Mouse (Mus musculus) monocyte, adult 59 days (primary cell): ENCODE data around the gene Il9. TPM values are rescaled to one million over a fixed set of nuclear protein-coding genes. Genes with fewer than 3 reads are reported as not detected.

Experiments
- total RNA-seq, 2 experiments: library from RNA; stranded (reverse); gene quantifications; one replicate each; pipeline ENCODE4 v1.2.4; 2023

Il9 gene
- total RNA-seq: not detected

DNA sequence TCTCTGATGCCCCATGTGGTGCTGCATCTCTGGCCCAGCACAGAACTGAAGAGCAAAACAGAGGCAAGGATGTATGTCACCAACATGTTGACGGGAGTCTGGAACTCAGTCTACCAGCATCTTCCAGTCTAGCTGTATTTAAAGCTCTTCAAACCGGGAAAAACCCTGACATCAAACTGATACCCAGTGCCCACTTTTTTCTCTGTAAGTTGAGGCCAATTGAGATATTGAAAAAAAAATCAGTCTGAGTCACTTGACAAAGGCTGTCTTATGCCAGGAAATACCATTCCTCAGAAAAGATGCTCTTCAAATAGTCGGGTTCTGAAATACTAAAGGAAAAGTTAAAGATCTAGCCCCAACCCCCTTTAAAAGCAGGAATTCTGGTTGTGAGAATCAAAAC, at the start of gene Il9:
TSS of gene Il9 (minus strand) at position 101 of the 400 bp plus-strand sequence.

DNA sequence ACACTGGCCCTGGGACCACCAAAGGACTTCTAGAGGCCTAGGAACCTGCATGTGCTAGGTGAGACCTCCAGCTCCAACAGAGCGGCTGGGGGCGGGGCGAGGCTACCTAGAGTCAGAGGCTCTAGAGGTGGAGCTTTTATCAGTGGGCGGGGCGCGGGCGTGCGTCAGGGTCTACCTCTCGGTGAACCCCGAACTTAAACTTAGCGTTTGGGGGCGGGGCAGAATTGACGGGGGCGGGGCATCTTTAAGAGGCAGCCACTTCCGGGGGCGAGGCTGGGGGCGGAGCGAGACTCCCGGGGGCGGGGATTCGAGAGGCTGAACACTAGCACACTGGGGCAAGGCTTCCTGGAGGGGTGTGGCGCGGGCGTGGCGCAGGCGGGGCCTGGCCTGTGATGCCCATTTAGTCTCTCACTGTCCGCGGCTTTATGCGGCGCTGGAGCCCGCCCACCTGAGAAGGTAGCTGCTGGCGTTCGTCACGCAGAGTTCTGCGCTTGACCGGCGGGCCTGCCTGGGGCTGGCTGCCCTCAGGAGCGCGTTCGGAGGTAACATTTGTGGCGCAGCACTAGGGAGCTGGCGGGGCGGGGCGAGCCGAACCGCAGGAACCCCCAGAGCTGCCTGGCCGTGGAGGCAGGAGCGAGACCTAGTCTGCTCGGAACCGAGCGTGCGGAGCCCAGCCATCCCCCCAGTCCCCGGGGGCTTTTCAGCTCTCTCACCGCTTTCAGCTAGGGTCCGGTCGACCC, 40.2 kb upstream of the Il9 start, which contains the start of gene Fbxl21:
TSS of gene Fbxl21 (plus strand) at position 392 of the 740 bp plus-strand sequence.

DNA sequence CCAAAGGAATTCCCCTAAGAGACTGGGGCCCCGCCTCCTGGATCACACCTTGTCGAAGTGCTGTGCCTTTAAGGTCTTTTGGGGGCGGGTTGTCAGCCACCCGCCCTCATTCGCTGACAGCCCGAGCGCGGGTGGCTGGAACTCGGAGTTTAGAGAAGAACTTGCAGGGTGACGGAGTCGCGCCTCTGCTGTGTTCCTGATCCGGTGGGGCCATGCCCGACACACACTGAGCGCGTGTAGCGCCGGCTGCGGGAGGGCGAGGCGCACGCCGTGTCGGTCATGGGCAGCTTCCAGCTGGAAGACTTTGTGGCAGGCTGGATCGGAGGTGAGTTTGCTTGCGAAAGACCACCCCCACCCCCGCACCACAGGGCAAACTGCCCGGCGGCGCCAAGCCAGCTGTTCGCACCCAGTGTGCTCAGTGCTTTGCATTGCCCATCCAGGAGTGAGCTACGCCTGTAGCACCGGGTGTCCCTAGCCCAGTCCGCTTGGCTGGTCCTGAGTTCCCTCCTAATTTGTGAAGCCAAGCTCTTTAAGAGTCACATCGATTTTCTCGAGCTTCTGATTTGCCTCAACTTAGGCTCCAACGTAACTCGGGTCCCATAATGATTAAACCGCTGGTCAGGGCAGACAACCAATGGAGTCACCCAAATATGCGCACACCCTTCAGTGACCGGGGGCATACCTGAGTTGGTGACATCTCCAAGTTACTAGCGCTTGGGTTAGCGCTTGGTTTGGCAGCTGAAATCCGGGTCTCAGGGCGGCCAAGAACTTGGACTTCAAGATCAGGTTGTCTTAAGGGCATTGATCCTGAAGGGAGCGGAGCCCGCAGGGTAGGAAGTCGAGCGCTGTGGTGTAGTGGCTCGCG, 43.6 kb downstream of the Il9 start, which contains the start of gene Slc25a48:
TSS of gene Slc25a48 (plus strand) at position 145 of the 865 bp plus-strand sequence.

Other genes with a start within 250 kb of the Il9 start
- gene Neurog1, start 230.1 kb downstream of the Il9 start, total RNA-seq: not detected
- under 1 TPM in 1 of 2 experiments, not detected in 1; 0.55 TPM for gene Cxcl14, start 185.7 kb downstream of the Il9 start, total RNA-seq
- not detected for gene Gm3045, start 55.7 kb downstream of the Il9 start, total RNA-seq
- not detected for gene Slc25a48, start 43.9 kb downstream of the Il9 start, total RNA-seq
- gene Fbxl21, start 40.2 kb upstream of the Il9 start, total RNA-seq: 1 to 10 TPM in 1 of 2 experiments, under 1 TPM in 1; 0.39 to 1.3 TPM
- gene Lect2, start 66.3 kb upstream of the Il9 start, total RNA-seq: not detected
- gene Tgfbi, start 127.3 kb upstream of the Il9 start, total RNA-seq: 100 to 1,000 TPM; 753 to 887 TPM
- 10 to 100 TPM; 21.5 to 24.9 TPM for gene Smad5, start 220.8 kb upstream of the Il9 start, total RNA-seq